Mouse (Mus musculus): ENCODE data around the gene Cenpx. TPM values are rescaled to one million over a fixed set of nuclear protein-coding genes. Genes with fewer than 3 reads are reported as not detected.

The Cenpx gene
- polyA plus RNA-seq, 1 experiment = 157 TPM

DNA sequence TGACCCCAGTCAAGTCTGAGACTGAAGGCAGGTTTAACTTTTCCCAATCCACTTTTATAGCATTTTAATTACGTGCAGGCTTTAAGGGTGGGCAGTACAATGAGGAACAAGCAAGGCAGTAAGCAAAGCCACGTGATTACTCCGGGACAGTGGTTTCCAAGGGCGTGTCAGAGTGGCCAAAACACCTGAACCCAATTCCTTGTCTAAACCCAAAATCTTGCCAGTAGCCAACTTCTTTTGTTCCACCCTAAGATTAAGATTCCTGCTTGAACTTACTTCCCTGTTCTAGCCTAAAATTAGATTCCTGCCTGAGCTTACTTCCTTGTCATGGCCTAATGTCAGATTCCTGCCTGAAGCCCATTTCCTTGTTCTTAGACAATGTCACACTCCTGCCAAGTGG, 34.4 kb upstream of the Cenpx start:
- Histone ChIP-seq H3K36me3 (ENCODE audit: control insufficient read depth, insufficient read depth, low read length) (no peaks in the 10 kb centered on the region), H3K27me3 (replicated peaks; ENCODE audit: control insufficient read depth, insufficient read depth, low read length) (no peaks in the 10 kb centered on the region), H3K27ac (ENCODE audit: insufficient read depth, low read depth, low read length) (peak overlapping the region; percentile 75), H3K4me3 (ENCODE audit: insufficient read depth, low read depth, low read length) (no peak overlapping the region), H3K4me1 (ENCODE audit: control insufficient read depth, insufficient read depth, low read length) (0 out of 2 replicates have a peak, but pooled peaks cover 4% of the 10 kb centered on the region)
- peak; percentile 38 for DNase-seq
- 61% methylated on average over 4 of the region's 4 CpGs for WGBS
- no peak for TF ChIP-seq CTCF (conservative IDR thresholded peaks at IDR 0.05; ENCODE audit: insufficient read depth, insufficient read length, low read depth, low read length)
- TF ChIP-seq POLR2A (IDR thresholded peaks at IDR 0.05; ENCODE audit: low read depth, low read length) = no peak

DNA sequence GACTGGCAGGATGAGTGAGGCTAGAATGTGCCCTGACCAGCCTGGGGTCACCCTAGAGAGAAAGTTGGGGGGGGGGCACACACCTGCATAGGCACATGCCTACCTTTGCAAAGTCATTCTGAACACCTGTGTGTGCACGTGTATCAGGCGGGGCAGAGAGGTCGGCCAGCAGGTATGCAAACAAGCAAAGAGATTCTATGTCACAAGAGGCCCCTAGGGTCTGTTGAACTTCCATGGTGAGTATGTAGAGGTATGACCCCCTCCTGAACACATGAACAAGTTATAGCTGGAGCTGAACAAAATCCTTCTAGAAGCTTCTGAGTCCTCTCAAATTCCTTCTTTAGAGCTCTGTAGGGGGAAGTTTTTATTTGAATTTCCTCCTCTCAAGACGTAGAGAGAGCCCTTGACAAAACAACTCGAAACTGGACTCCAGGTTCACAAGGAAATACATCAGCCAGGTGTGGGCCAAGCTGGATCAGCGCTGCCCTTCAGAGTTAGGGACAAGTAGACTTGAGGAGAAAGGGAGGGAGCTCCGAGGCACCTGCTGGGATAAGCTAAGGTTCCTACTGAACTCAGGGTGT, 30.7 kb upstream of the Cenpx start:
- DNase-seq = no peak
- H3K4me3 ChIP-seq (ENCODE audit: insufficient read depth, low read depth, low read length) = no peak overlapping the region
- H3K27me3 ChIP-seq (replicated peaks; ENCODE audit: control insufficient read depth, insufficient read depth, low read length) = no peaks in the 10 kb centered on the region
- TF ChIP-seq POLR2A (IDR thresholded peaks at IDR 0.05; ENCODE audit: low read depth, low read length) (no peak), CTCF (conservative IDR thresholded peaks at IDR 0.05; ENCODE audit: insufficient read depth, insufficient read length, low read depth, low read length) (no peak)
- 0 out of 2 replicates have a peak, but pooled peaks cover 4% of the 10 kb centered on the region for H3K4me1 ChIP-seq (ENCODE audit: control insufficient read depth, insufficient read depth, low read length)
- 74% methylated on average over 7 of the region's 7 CpGs for WGBS
- H3K27ac ChIP-seq (ENCODE audit: insufficient read depth, low read depth, low read length) = no peak overlapping the region
- no peaks in the 10 kb centered on the region for H3K36me3 ChIP-seq (ENCODE audit: control insufficient read depth, insufficient read depth, low read length)

DNA sequence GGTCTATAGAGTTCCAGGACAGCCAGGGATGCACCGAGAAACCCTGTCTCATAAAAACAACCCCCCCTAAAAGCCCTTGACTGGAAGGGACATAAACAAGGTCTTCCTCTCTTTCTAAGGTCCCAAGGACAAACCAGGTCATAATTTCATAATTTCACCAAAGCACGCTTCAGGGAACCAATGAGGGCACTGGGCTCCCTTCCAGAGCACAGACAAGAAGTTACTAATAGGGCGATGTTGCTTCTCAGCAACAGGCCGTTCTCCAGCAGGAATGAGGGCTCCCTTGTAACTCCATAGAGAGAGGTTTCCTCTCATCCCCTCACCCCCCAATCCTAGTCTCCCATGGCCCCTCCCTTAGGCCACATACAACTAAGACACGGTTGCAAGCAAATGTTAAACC, 27.4 kb upstream of the Cenpx start:
- TF ChIP-seq CTCF (conservative IDR thresholded peaks at IDR 0.05; ENCODE audit: insufficient read depth, insufficient read length, low read depth, low read length) = no peak
- TF ChIP-seq POLR2A (IDR thresholded peaks at IDR 0.05; ENCODE audit: low read depth, low read length) = no peak
- WGBS = 91% methylated on average over 5 of the region's 5 CpGs
- Histone ChIP-seq H3K36me3 (ENCODE audit: control insufficient read depth, insufficient read depth, low read length) (no peaks in the 10 kb centered on the region), H3K27ac (ENCODE audit: insufficient read depth, low read depth, low read length) (no peak overlapping the region), H3K27me3 (replicated peaks; ENCODE audit: control insufficient read depth, insufficient read depth, low read length) (no peaks in the 10 kb centered on the region), H3K4me3 (ENCODE audit: insufficient read depth, low read depth, low read length) (no peak overlapping the region), H3K4me1 (ENCODE audit: control insufficient read depth, insufficient read depth, low read length) (no peaks in the 10 kb centered on the region)
- no peak for DNase-seq

DNA sequence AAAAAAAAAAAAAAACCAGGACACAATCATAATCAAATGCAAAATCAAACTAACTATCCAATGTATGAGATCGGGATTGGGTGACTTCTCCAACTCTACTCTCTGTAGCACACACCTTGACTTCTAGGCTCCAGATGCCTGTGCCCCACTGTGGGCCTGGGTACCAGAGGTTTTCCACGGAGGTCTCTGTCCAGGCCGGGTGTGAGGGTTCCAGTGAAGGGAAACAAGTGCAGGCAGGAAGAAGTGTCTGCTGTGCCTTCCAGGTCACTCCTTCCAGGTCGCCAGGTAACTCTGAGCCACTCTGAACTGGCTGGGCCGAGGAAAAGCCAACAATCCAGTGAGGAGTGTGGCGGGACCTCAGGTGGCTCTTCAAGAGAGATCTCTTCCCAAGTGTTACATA, 22.9 kb upstream of the Cenpx start:
- Histone ChIP-seq H3K36me3 (ENCODE audit: control insufficient read depth, insufficient read depth, low read length) (no peaks in the 10 kb centered on the region), H3K27me3 (replicated peaks; ENCODE audit: control insufficient read depth, insufficient read depth, low read length) (no peaks in the 10 kb centered on the region), H3K4me3 (ENCODE audit: insufficient read depth, low read depth, low read length) (no peak overlapping the region), H3K27ac (ENCODE audit: insufficient read depth, low read depth, low read length) (no peak overlapping the region), H3K4me1 (ENCODE audit: control insufficient read depth, insufficient read depth, low read length) (peaks cover 8% of the 10 kb centered on the region; the same call in 1 of the 2 replicates)
- TF ChIP-seq POLR2A (IDR thresholded peaks at IDR 0.05; ENCODE audit: low read depth, low read length) = no peak
- TF ChIP-seq CTCF (conservative IDR thresholded peaks at IDR 0.05; ENCODE audit: insufficient read depth, insufficient read length, low read depth, low read length) = no peak
- no peak for DNase-seq
- WGBS = 79% methylated on average over 6 of the region's 6 CpGs

DNA sequence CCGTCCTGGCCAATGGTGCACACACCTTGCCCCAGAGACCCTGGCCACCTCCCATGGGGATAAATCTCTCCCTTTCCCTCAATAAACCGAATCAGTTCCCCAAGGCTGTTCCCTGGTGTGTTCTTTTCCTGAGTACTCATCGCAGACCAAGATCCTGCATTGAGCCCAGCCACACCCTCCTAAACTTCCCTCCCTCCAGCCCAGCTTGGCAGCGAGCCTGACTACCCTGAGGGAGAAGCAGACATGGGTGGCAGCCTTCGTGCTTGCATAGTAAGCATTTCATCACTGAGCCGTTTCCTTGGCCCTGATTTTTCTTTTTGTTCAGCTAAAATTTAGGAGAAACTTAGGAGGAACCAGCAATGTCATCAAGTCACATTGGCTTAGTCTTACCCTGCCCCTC, 20.0 kb upstream of the Cenpx start:
- Histone ChIP-seq H3K4me3 (ENCODE audit: insufficient read depth, low read depth, low read length) (no peak overlapping the region), H3K27ac (ENCODE audit: insufficient read depth, low read depth, low read length) (no peak overlapping the region), H3K36me3 (ENCODE audit: control insufficient read depth, insufficient read depth, low read length) (no peaks in the 10 kb centered on the region), H3K27me3 (replicated peaks; ENCODE audit: control insufficient read depth, insufficient read depth, low read length) (no peaks in the 10 kb centered on the region), H3K4me1 (ENCODE audit: control insufficient read depth, insufficient read depth, low read length) (peaks cover 8% of the 10 kb centered on the region; the same call in 1 of the 2 replicates)
- WGBS = 20% methylated on average over 6 of the region's 6 CpGs
- peak; percentile 76 for DNase-seq
- TF ChIP-seq POLR2A (IDR thresholded peaks at IDR 0.05; ENCODE audit: low read depth, low read length) (no peak), CTCF (conservative IDR thresholded peaks at IDR 0.05; ENCODE audit: insufficient read depth, insufficient read length, low read depth, low read length) (no peak)

DNA sequence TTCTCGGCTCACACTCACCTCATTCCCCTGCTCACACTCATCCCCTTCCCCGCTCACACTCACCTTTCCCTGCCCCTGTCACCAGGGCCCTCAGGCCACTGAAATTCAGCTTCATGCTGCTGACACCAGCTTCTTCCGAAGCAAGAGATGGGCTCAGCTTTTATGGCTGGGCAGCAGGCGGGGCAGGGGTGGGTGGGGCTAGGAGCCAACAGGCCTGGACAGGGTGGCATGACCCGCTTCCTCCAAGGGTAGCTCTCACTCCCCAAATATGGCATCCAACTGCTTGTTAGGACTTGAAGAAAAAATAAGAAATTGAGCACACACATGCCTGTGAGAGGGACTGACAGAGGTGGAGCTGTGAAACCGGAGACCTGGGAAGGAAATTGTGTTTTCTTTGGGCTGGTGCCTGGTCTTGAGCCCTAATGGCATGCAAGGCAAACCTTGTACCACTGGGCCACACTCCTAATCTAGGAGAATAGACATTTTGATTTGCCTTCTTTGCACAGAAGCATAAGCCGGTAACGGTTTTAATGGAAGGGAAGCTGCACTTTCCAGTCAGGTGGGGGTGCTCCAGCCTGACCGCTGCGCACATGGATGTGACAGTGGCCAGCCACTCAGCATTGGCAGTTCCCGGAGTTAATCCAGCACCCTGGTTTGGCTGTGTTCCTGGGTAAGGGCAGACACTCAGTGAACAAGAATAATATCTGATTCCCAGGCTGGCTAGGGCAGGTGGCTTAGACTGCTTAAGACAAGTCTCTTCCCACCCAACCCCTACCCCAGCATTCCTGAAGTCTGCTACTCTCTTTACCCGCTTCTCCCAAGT, 18.5 kb upstream of the Cenpx start, which contains the start of gene Cbr2:
Gene Cbr2, minus strand, starts transcription at position 257 of the 823 bp plus-strand sequence.
- no peak within 1 kb of the TSS for H3K27ac ChIP-seq (ENCODE audit: insufficient read depth, low read depth, low read length)
- H3K4me3 ChIP-seq (ENCODE audit: insufficient read depth, low read depth, low read length) = no peak within 1 kb of the TSS
- 55% methylated on average over 12 of the region's 12 CpGs for WGBS
- peaks cover 8% of the 10 kb centered on the region; the same call in 1 of the 2 replicates for H3K4me1 ChIP-seq (ENCODE audit: control insufficient read depth, insufficient read depth, low read length)
- H3K36me3 ChIP-seq (ENCODE audit: control insufficient read depth, insufficient read depth, low read length) = no peaks in the 10 kb centered on the region
- peak; percentile 65 for DNase-seq
- TF ChIP-seq CTCF (conservative IDR thresholded peaks at IDR 0.05; ENCODE audit: insufficient read depth, insufficient read length, low read depth, low read length) (no peak), POLR2A (IDR thresholded peaks at IDR 0.05; ENCODE audit: low read depth, low read length) (no peak)
- no peaks in the 10 kb centered on the region for H3K27me3 ChIP-seq (replicated peaks; ENCODE audit: control insufficient read depth, insufficient read depth, low read length)

DNA sequence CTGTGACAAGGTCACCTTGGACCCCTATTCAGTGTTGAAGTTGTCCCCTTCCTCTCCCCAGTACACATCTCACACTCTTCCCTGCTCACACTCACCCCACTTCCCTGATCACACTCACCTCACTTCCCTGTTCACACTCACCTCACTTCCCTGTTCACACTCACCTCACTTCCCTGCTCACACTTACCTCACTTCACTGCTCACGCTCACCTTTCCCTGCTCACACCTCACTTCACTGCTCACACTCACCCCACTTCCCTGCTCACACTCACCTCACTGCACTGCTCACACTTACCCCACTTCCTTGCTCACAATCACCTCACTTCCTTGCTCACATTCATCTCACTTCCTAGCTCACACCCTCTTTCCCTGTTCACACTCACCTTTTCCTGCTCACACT, 17.9 kb upstream of the Cenpx start:
- Histone ChIP-seq H3K4me1 (ENCODE audit: control insufficient read depth, insufficient read depth, low read length) (peaks cover 8% of the 10 kb centered on the region; the same call in 1 of the 2 replicates), H3K4me3 (ENCODE audit: insufficient read depth, low read depth, low read length) (no peak overlapping the region), H3K36me3 (ENCODE audit: control insufficient read depth, insufficient read depth, low read length) (no peaks in the 10 kb centered on the region), H3K27ac (ENCODE audit: insufficient read depth, low read depth, low read length) (no peak overlapping the region), H3K27me3 (replicated peaks; ENCODE audit: control insufficient read depth, insufficient read depth, low read length) (no peaks in the 10 kb centered on the region)
- TF ChIP-seq POLR2A (IDR thresholded peaks at IDR 0.05; ENCODE audit: low read depth, low read length) (no peak), CTCF (conservative IDR thresholded peaks at IDR 0.05; ENCODE audit: insufficient read depth, insufficient read length, low read depth, low read length) (no peak)
- 100% methylated on average over 1 of the region's 1 CpGs for WGBS
- DNase-seq = no peak

Data from kidney, adult 2 months (tissue).